Mouse (Mus musculus): ENCODE results near the gene Arel1.

The Arel1 gene

DNA sequence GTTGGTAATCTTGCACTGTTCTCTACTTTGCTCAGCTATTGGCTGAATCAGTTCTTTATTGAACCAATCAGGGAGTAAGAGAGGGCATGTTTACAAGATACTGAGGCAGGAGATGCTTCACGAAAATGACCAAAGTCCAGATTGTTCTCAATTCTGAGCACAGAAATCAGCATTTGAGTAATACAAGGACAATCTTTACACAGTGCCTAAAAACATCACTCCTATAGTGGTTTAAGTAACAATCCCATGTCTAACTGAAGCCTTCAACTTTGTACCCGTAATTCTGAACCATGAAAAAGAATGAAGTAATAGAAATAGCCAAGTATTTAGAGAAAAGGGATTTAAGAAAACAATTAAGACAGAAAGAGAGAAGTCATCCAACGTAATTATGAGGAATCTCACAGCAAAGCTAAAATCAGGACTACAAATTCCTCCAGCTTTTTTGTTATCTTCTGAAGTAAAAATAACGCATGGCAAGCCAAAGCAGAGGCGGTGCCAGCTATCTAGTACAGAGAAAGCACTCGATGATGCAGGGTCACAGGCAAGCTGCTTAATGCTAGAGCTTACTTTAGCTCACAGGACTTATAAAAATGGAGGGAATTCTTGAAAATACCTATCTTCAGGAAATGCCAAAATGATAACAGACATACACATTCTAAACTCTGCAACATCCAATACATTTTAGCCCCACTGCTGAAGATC lies 22.0 kb downstream of the Arel1 start:
- no peak for DNase-seq

GRCm38 (mm10) chr12:84947894-84948583 lies 22.7 kb downstream of the Arel1 start:
- DNase-seq, result peak; percentile 78 to 82

- no peak for DNase-seq
These were observed 25.7 kb downstream of the Arel1 start for GRCm38 (mm10) chr12:84944813-84945553.

DNA sequence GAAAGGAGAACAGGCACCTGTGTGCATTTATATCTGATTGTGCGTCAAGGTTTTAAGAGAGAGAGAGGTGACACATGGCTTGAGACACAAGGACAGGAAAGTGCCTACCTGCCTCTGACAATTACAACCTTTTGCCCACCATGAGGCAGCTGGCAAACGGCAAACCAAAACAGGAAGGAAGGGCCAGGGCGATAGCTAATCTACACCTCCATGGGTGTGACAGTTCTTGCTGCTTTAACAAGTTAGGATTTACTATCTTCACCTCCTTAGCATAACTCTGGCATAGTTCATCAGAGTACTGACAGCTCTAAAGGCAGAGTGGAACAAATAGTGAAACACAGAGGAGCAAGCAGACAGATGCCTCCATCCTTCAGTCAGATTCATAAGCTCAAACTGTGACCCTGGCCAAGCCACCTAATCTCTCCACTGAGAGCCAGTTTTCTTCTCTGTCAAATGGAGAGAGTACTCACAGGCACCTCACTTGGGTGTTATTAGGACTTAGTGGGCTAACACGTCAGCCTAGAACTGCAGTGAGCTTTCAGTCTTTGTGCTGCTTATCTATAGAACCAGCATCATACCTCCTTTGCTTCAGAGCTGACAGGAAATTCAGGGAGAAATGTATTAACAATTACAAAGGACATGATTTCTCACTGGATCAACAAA lies 26.4 kb downstream of the Arel1 start:
- no peak for DNase-seq

- DNase-seq, result no peak
These were observed 27.4 kb downstream of the Arel1 start for GRCm38 (mm10) chr12:84943006-84943952.

DNA sequence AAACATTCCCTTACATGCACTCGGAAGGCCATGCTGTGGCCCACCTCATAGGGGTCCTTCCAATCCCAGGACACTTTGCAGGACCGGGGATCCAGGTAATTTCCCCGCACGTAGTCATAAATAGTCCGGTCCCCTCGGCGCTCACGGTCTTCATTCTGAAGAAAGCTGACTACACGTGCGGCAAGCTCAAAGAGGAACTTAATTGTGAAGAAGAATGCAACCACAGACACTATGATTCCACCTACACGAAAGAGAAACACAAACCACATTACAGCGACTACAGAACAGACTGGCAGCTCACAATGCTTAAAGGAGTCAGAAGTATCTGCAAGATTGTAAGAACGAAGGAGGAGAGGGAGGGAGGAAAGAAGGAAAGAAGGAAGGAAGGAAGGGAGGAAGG lies 29.0 kb downstream of the Arel1 start:
- DNase-seq, result no peak

GRCm38 (mm10) chr12:84940343-84940742 lies 30.4 kb downstream of the Arel1 start:
- DNase-seq, result no peak

DNA sequence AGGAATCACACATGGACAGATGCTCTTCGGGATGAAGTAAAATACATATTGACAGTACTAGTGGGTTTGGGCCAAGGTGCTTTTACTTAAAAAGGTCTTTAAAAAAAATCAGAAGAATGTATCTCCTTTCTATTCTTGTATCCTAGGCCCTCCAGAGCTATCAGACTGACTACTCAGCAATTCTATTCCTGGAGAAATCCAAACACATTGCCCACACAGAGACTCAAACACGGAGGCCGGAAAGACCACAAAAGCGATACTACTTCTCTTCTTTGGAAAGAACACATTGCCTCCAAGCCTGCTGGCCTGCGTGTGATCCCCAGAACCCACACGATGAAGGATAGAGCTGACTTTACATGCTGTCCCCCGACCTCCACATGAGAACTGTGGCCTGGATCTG lies 31.6 kb downstream of the Arel1 start:
- no peak for DNase-seq

DNA sequence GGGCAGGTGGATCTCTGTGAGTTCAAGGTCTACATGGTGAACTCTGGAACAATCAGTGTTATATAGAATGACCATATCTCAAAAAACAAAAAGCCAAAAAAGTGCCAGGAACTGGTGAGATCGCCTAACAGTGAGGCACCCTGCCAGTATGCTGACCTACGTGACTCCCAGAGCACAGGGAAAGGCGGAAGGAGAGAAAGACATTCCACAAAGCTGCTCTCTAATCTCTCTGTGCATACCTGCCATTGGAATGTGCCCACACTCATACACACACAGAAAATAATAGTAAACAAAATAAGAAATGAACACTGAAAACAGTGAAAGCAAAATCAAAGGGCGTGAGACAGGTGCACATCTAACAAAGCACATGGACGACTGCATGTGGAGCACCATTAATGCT lies 35.4 kb downstream of the Arel1 start:
- DNase-seq, result no peak

DNA sequence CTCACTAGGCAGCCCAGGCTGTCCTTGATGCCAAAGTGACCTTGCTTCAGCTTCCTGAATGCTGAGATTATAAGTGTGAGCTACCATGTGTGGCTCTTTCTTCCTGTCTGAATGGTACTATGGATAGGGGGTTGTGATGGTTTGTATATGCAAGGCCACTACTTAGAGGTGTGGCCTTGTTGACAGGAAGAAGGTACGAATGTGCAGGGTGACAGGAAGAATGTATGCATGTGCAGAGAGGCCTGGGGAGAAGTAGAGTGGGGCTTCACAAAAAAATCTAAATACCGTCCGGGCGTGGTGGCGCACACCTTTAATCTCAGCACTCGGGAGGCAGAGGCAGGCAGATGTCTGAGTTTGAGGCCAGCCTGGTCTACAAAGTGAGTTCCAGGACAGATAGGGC lies 38.5 kb downstream of the Arel1 start:
- no peak for DNase-seq

- no peak for DNase-seq
These were observed 44.2 kb downstream of the Arel1 start for GRCm38 (mm10) chr12:84926542-84926941.

DNA sequence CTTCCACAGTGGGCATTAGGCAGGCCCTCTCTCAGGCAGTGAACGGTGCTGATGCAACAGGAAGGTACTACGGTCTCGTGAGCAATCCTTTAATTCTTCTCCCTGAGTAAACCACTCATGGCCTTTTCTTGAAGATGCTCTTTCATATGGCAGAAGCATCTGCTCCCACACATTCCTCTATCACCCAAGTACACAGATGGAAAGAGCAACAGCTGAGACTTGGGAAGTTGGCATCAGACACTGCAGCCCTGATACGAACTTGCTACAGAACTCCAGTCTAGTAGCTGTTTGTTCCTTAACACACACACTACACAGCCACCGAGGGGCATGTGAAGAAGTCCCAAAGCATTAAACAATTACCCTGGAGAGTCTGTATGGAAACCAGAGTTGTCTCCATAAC lies 46.4 kb downstream of the Arel1 start:
- DNase-seq, result no peak

- no peak for DNase-seq
These were observed 48.8 kb downstream of the Arel1 start for GRCm38 (mm10) chr12:84921881-84922419.

DNA sequence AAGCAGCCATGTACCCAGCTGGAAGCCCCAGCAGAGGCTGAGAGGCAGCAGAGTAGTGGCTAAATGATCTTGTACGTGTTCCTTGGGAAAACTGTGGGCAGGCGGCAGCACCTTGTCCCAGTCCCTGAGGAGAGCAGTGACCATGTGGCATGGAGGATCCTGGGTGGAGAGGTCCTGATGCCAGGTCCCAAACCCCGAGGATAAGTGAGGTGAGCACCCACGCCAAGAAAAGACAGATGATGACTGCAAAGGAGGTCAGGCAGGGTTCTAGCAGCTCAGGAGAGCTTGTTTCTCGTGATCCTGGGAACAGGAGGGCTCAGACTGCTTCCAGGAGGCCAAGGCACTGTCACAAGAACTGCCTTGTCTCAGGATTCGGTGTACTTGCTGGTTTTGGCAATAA lies 51.9 kb downstream of the Arel1 start:
- no peak for DNase-seq

- DNase-seq, result no peak
These were observed 52.9 kb downstream of the Arel1 start for GRCm38 (mm10) chr12:84917799-84918198.

DNA sequence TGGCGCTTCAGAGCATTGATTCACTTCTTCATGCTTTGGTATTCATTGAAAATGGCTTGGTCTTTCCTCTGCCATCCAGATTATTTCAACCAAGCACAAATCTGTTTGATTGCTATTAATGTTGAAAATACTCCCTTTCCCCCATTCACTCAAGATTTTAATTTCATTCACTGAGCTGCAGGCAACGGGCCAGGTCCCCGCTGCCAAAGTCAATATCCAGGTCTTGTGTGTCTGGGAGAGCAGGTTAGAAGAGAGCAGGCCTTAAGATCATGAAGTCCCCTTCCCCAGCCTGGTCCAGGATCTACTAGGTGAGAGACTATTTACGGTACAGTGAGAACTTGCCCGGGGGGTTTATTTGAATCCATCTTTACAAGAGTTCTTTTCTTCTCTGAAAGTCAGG lies 55.7 kb downstream of the Arel1 start:
- peak in 1 of 2 experiments; percentile 54 for DNase-seq

DNA sequence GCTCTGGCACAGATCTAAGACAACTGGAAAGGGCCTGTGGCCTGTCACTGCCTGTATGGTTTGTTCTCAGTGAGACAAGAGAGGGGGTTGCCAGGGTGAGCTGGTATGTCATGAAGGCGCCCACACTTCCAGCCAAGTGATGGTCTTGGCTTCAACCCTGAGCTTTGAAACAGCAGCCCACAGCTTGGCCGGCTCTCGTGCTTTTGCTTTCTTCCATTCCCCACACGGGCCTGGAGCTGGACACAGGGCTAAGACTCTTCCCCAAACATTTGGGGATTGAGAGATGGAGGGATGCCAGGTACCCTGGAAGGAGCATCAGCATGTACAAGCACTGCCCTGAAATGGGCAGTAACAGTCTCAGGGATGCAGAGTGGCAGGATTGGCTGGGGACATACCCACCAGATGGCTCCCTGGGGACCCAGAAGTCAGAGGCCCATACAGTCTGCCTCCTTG lies 58.0 kb downstream of the Arel1 start:
- DNase-seq, result peak; percentile 55 to 60

DNA sequence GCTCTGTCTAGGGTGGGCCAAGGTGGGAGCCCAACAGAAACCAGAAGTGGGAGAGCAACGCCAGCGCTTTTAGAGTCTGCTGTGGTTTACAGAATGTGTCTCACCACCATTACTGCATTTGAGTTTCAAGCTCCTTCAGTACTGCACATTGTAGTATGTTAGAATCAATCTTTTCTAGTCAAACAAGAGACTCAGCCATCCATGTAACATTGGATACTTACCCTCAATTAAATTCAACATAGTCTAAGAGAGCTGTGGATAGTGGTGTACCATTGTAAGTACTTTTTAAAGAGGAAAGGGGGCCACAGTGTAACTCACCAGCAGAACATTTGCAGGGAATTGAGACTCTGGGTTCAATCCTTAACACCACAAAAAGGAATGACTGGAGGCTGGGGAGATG lies 59.1 kb downstream of the Arel1 start:
- no peak for DNase-seq

DNA sequence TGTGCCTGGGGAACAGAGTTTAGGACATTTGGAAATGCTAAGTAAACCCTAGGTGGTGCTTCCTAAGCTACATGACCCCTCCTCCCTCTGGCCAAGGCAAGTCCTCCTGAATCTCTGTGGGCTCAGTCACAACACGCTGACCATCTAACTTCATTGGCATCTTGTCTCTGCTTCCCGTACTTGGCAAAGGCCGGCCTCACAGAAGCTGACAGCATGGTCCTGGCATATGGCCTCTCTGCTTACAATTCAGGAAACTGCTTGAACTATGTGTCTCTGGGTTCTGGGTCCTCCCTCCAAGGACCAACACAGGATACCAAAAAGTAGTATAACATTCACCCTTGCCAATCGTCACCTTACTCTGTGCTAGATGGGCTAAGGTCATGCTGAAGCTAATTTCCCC lies 60.6 kb downstream of the Arel1 start:
- DNase-seq, result peak; percentile 78 to 88

- DNase-seq, result peak; percentile 87 to 94
These were observed 62.8 kb downstream of the Arel1 start for GRCm38 (mm10) chr12:84907627-84908480.
